Comparison of ENCODE assay signal across 10 mouse cellular contexts in genomic region chr10:121642054-121642947, GRCm38 (mm10). TPM values are rescaled to one million over a fixed set of nuclear protein-coding genes. Genes with fewer than 3 reads are reported as not detected.
A peak's percentile ranks its signal among the peaks of the same experiment; 100 is the strongest.
DNase-seq lines count a peak whose midpoint lies in the region; ATAC-seq and TF ChIP-seq lines count a peak whose summit lies in the region.
"Had no signal": no experiment of that assay in that cellular context is flagged by ENCODE, and none has a peak within 500 bp of the region (broad histone marks: within the 10 kb centered on the region; RNA-seq: fewer than 3 reads in every experiment).

No protein-coding gene starts in this region.

- 4% methylated on average over 28 of the region's 28 CpGs for WGBS in forebrain, embryonic 12.5 days
- 7% methylated on average over 28 of the region's 28 CpGs for whole genome bisulfite sequencing in liver, embryonic 14.5 days (ENCODE audit: insufficient replicate concordance)
- 8% methylated on average over 28 of the region's 28 CpGs for WGBS in small intestine, adult 2 months

- ATAC-seq in forebrain, embryonic 12.5 days (ENCODE audit: low FRiP score): peak; percentile 39; the same call in 1 of the 2 replicates
- ATAC-seq in liver, embryonic 14.5 days (ENCODE audit: insufficient read depth): no peak

- peak overlapping the region; percentile 10; the same call in 1 of the 2 replicates for H3K9ac ChIP-seq in ES-Bruce4 (ENCODE audit: low read depth, poor library complexity, severe bottlenecking)
- peak overlapping the region; percentile 53 for H3K9ac ChIP-seq in forebrain, embryonic 12.5 days
- H3K9ac ChIP-seq in liver, embryonic 14.5 days (replicated peaks): no peak overlapping the region

- H3K36me3 ChIP-seq in ES-Bruce4 (ENCODE audit: control insufficient read depth, insufficient read depth, low read length, poor library complexity, severe bottlenecking): no peaks in the 10 kb centered on the region
- no peaks in the 10 kb centered on the region for H3K36me3 ChIP-seq in forebrain, embryonic 12.5 days (replicated peaks)
- H3K36me3 ChIP-seq in liver, embryonic 14.5 days (replicated peaks; ENCODE audit: control insufficient read depth, insufficient read depth, low read depth): no peaks in the 10 kb centered on the region
- H3K36me3 ChIP-seq in small intestine, adult 2 months (ENCODE audit: control insufficient read depth, insufficient read depth, low read length): no peaks in the 10 kb centered on the region
- H3K36me3 ChIP-seq: G1E had no signal

- DNase-seq in gastrocnemius, adult 2 months: no peak
- DNase-seq in gastrocnemius, postnatal 25 days: no peak
- DNase-seq in liver, embryonic 14.5 days (ENCODE audit: low read depth in 3 of 3, low spot score in 3 of 3): no peak
- DNase-seq in frontal cortex, postnatal 25 days (ENCODE audit: low spot score in 2 of 2): no peak
- no peak for DNase-seq in urinary bladder, postnatal 25 days (ENCODE audit: low spot score)

- TF ChIP-seq EP300 in ES-Bruce4 (IDR thresholded peaks at IDR 0.05; ENCODE audit: insufficient read depth, low read depth, low read length): no peak
- TF ChIP-seq EP300 in liver, embryonic 14.5 days (IDR thresholded peaks at IDR 0.05; ENCODE audit: low read depth): no peak

- H3K4me1 ChIP-seq in ES-Bruce4 (ENCODE audit: control insufficient read depth, insufficient read depth, low read length): no peaks in the 10 kb centered on the region
- H3K4me1 ChIP-seq in forebrain, embryonic 12.5 days: peaks cover 20% of the 10 kb centered on the region
- peaks cover 0 to 4% of the 10 kb centered on the region in 2 experiments; a peak in 1 of 4 replicates for H3K4me1 ChIP-seq in liver, embryonic 14.5 days (replicated peaks; ENCODE audit: control insufficient read depth in 2 of 2, insufficient read depth in 2 of 2, low read length in 1 of 2)
- no peaks in the 10 kb centered on the region; the same call in none of the 2 replicates for H3K4me1 ChIP-seq in small intestine, adult 2 months (ENCODE audit: control insufficient read depth, insufficient read depth, insufficient read length, low read length)

- TF ChIP-seq CTCF in gastrocnemius, adult 2 months (IDR thresholded peaks at IDR 0.05): no peak
- TF ChIP-seq CTCF in ES-Bruce4 (IDR thresholded peaks at IDR 0.05; ENCODE audit: low read depth, low read length): no peak
- TF ChIP-seq CTCF in liver, embryonic 14.5 days (IDR thresholded peaks at IDR 0.05; ENCODE audit: low read depth): no peak
- TF ChIP-seq CTCF in small intestine, adult 2 months (IDR thresholded peaks at IDR 0.05; ENCODE audit: extremely low read depth, insufficient read length, insufficient replicate concordance, low read depth, low read length): no peak

- intact Hi-C loops in gastrocnemius, adult 2 months (cut with DNase I): no loop called here

- H3K9me3 ChIP-seq in ES-Bruce4 (replicated peaks; ENCODE audit: control insufficient read depth, insufficient read depth, low read length, poor library complexity, severe bottlenecking): no peaks in the 10 kb centered on the region
- no peaks in the 10 kb centered on the region for H3K9me3 ChIP-seq in forebrain, embryonic 12.5 days
- no peaks in the 10 kb centered on the region for H3K9me3 ChIP-seq in liver, embryonic 14.5 days (ENCODE audit: control insufficient read depth, low read length)

- no peak for TF ChIP-seq POLR2A in ES-Bruce4 (IDR thresholded peaks at IDR 0.05; ENCODE audit: insufficient read depth, low read length)
- TF ChIP-seq POLR2A in small intestine, adult 2 months (IDR thresholded peaks at IDR 0.05; ENCODE audit: low read depth, low read length): no peak

- no peak overlapping the region for H3K27ac ChIP-seq in gastrocnemius, adult 2 months
- H3K27ac ChIP-seq in ES-Bruce4 (ENCODE audit: insufficient read depth, low read length): no peak overlapping the region
- H3K27ac ChIP-seq in forebrain, embryonic 12.5 days: no peak overlapping the region
- H3K27ac ChIP-seq in liver, embryonic 14.5 days: no peak overlapping the region
- H3K27ac ChIP-seq in small intestine, adult 2 months (ENCODE audit: insufficient read depth, low read depth, low read length): no peak overlapping the region
- H3K27ac ChIP-seq: macrophage had no signal

- H3K4me2 ChIP-seq in forebrain, embryonic 12.5 days: peak overlapping the region; percentile 96
- peak overlapping the region; percentile 69 for H3K4me2 ChIP-seq in liver, embryonic 14.5 days (ENCODE audit: low read depth)

- H3K4me3 ChIP-seq in gastrocnemius, adult 2 months: peak overlapping the region; percentile 75
- peak overlapping the region; percentile 68 for H3K4me3 ChIP-seq in ES-Bruce4 (ENCODE audit: low read depth, low read length)
- peak overlapping the region; percentile 56 for H3K4me3 ChIP-seq in forebrain, embryonic 12.5 days (replicated peaks)
- peak overlapping the region; percentile 1 to 51 for H3K4me3 ChIP-seq in liver, embryonic 14.5 days (ENCODE audit: insufficient read depth in 1 of 2, low read depth in 2 of 2, low read length in 2 of 2)
- peak overlapping the region; percentile 80 for H3K4me3 ChIP-seq in small intestine, adult 2 months (ENCODE audit: low read depth, low read length)

- H3K27me3 ChIP-seq in ES-Bruce4 (ENCODE audit: control insufficient read depth, insufficient read depth, low read length, poor library complexity, severe bottlenecking): no peaks in the 10 kb centered on the region
- peaks cover 47% of the 10 kb centered on the region for H3K27me3 ChIP-seq in forebrain, embryonic 12.5 days
- H3K27me3 ChIP-seq in liver, embryonic 14.5 days (ENCODE audit: control insufficient read depth, insufficient read depth, low read length): peaks cover 29% of the 10 kb centered on the region
- H3K27me3 ChIP-seq in small intestine, adult 2 months (ENCODE audit: control insufficient read depth, insufficient read depth, low read length): peaks cover 22% of the 10 kb centered on the region

RNA-seq across cellular contexts. Expression of gene D930020B18Rik, which starts 0.9 kb away (rescaled TPM):
- not detected for total RNA-seq in gastrocnemius, adult 2 months (2021)
- not detected for total RNA-seq in gastrocnemius, postnatal 25 days (2021)
- polyA plus RNA-seq in ES-Bruce4 (2011; ENCODE audit: insufficient read depth, insufficient read length, low read depth, missing spikeins): 0.51 and 0.75 TPM in 2 replicates
- 0.63 and 1.3 TPM in 2 replicates for polyA plus RNA-seq in forebrain, embryonic 12.5 days (2016; fragmentation: Nextera tagmentation; extraction: Ambion mirVana)
- not detected in 2 replicates for polyA plus RNA-seq in liver, embryonic 14.5 days (2012; rRNA removed)
- 0.04 TPM in 1 of 2 replicates, not detected in the other for polyA plus RNA-seq in liver, embryonic 14.5 days (2014; fragmentation: Nextera tagmentation; extraction: Ambion mirVana)
- 0.23 and 0.62 TPM in 2 replicates for polyA plus RNA-seq in small intestine, adult 2 months (2012; rRNA removed)
- polyA plus RNA-seq: G1E, macrophage had no signal

RNA-seq across cellular contexts. Expression of gene Xpot, which starts 16.2 kb away (rescaled TPM):
- total RNA-seq in gastrocnemius, adult 2 months (2021): 10 to 100 TPM; 21.6 to 27.8 TPM
- 10 to 100 TPM; 18.8 to 20.8 TPM for total RNA-seq in gastrocnemius, postnatal 25 days (2021)
- 132 and 139 TPM in 2 replicates for polyA plus RNA-seq in ES-Bruce4 (2011; ENCODE audit: insufficient read depth, insufficient read length, low read depth, missing spikeins)
- polyA plus RNA-seq in forebrain, embryonic 12.5 days (2016; fragmentation: Nextera tagmentation; extraction: Ambion mirVana): 59.0 and 63.1 TPM in 2 replicates
- polyA plus RNA-seq in liver, embryonic 14.5 days (2012; rRNA removed): 40.3 and 47.4 TPM in 2 replicates
- polyA plus RNA-seq in liver, embryonic 14.5 days (2014; fragmentation: Nextera tagmentation; extraction: Ambion mirVana): 26.2 and 31.4 TPM in 2 replicates
- polyA plus RNA-seq in small intestine, adult 2 months (2012; rRNA removed): 34.9 and 35.3 TPM in 2 replicates

RNA-seq across cellular contexts. Expression of gene Tbk1, which starts 55.7 kb away (rescaled TPM):
- total RNA-seq in gastrocnemius, adult 2 months (2021): 10 to 100 TPM; 11.5 to 12.0 TPM
- 10 to 100 TPM; 10.6 to 11.5 TPM for total RNA-seq in gastrocnemius, postnatal 25 days (2021)
- 50.4 and 51.4 TPM in 2 replicates for polyA plus RNA-seq in ES-Bruce4 (2011; ENCODE audit: insufficient read depth, insufficient read length, low read depth, missing spikeins)
- 37.5 and 39.4 TPM in 2 replicates for polyA plus RNA-seq in forebrain, embryonic 12.5 days (2016; fragmentation: Nextera tagmentation; extraction: Ambion mirVana)
- 6.6 and 13.6 TPM in 2 replicates for polyA plus RNA-seq in liver, embryonic 14.5 days (2012; rRNA removed)
- 17.1 and 18.0 TPM in 2 replicates for polyA plus RNA-seq in liver, embryonic 14.5 days (2014; fragmentation: Nextera tagmentation; extraction: Ambion mirVana)
- polyA plus RNA-seq in small intestine, adult 2 months (2012; rRNA removed): 4.1 and 10.2 TPM in 2 replicates

Comparison
In these comparisons a context has a peak if more than half of its experiments do, and no peak if none do; other contexts are left out.
1. H3K4me3 ChIP-seq: peak in every context shown above with its lines; median percentile 80 in small intestine, adult 2 months; 75 in gastrocnemius, adult 2 months; 68 in ES-Bruce4; 56 in forebrain, embryonic 12.5 days; 26 in liver, embryonic 14.5 days.